Mouse (Mus musculus) cortical plate, adult 2 months (tissue): Measurements from ENCODE around the gene Zbtb7a.

Experiments
- CTCF ChIP-seq: fragments of 200-500 bp; IDR thresholded peaks from 2 replicates; pipeline ENCODE4 v1.5.1; 2011; ENCODE audit warnings: mild to moderate bottlenecking, control low read depth, low read length; ENCODE audit not compliant: insufficient read depth; ENCODE audit errors: extremely low read depth
- POLR2A ChIP-seq: fragments of 200-500 bp; IDR thresholded peaks from 2 replicates; pipeline ENCODE4 v1.6.1; 2011; ENCODE audit warnings: mild to moderate bottlenecking, low read length, control low read depth; ENCODE audit not compliant: insufficient read depth; ENCODE audit errors: extremely low read depth

GRCm38 (mm10) chr10:81137252-81138130 is 2.5 kb downstream of the Zbtb7a start:
- peak; percentile 21; the same call in 1 of the 2 replicates for TF ChIP-seq POLR2A
- TF ChIP-seq CTCF: no peak
